Mouse (Mus musculus): ENCODE measurements at regions not wholly inside any gene's neighbourhood (a gene's known extent, or its start where the extent isn't known, plus 50 kb on each side); places are given as distances from the start of the nearest gene placed in this dataset.
A peak's percentile ranks its signal among the peaks of the same experiment; 100 is the strongest.
"Not testable (repeated sequence)": the region's sequence is repeated elsewhere in the genome, so short reads cannot be mapped to it uniquely, and the experiment has no call there.

DNA sequence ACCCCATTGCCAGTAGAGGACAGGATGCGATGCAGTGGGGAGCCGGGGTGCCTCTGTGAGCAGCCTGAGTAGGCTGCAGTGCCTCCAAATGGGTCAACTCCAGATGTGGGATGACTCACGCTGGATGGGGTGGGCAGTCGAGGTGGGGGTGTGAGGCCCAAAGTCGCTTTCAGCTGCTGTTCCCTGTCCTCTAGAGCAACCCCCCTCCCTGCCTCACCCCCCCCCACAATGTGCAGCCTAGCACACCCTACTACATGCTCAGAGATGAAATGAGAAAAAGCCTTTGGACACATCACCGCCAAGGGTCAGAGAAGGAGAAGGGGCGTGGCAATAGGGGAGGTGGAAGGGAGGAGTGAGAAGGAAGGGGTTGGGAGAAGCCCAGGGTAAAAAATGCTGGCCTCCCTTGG is 61.9 kb upstream of the Col1a1 start:
- Histone ChIP-seq H3K4me3 (ENCODE audit: low read depth, low read length) (no peak overlapping the region), H3K4me1 (replicated peaks; ENCODE audit: control insufficient read depth, insufficient read depth, low read length) (no peaks in the 10 kb centered on the region)
- WGBS = 34% methylated on average over 7 of the region's 7 CpGs

DNA sequence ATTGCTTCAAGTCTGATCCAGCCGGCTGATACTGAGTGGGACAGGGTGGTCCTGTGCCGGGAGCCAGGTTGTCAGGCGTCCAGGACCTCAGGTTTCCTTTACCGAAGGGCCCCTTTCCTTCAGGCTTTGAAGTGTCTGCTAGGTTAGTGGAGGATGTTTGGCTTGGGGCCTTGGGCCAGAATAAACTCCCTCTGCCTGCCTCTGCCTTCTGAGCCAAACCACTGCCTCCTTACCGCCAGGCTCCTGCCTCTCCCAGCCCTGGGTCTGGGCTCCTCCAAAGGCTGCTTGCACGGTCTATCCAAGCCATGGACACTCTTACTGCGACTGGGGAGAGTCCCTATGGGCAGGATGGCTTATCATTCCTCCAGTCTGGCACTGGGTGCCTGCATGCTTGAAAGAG is 62.3 kb upstream of the Col1a1 start:
- no peaks in the 10 kb centered on the region for H3K36me3 ChIP-seq (ENCODE audit: control insufficient read depth, insufficient read depth)
- peak overlapping the region; percentile 67 for H3K27ac ChIP-seq (ENCODE audit: low read depth, low read length)
- peak overlapping the region; percentile 46 for H3K4me2 ChIP-seq (replicated peaks; ENCODE audit: low read depth)
- H3K9me3 ChIP-seq (ENCODE audit: control insufficient read depth) = no peaks in the 10 kb centered on the region
- 15% methylated on average over 7 of the region's 7 CpGs for WGBS
- H3K9ac ChIP-seq (ENCODE audit: low read depth, low read length) = 0 out of 2 replicates have a peak overlapping the region, but pooled peaks have one; percentile 35
- H3K27me3 ChIP-seq (replicated peaks; ENCODE audit: control insufficient read depth, insufficient read depth, low read length) = no peaks in the 10 kb centered on the region
- H3K4me1 ChIP-seq (replicated peaks; ENCODE audit: control insufficient read depth, insufficient read depth, low read length) = no peaks in the 10 kb centered on the region
- H3K4me3 ChIP-seq (ENCODE audit: low read depth, low read length) = no peak overlapping the region
- ATAC-seq = no peak
- TF ChIP-seq CTCF (IDR thresholded peaks at IDR 0.05; ENCODE audit: low read depth) = no peak

More for the DNA sequence above, 61.9 kb upstream of the Col1a1 start:
- Histone ChIP-seq H3K27me3 (replicated peaks; ENCODE audit: control insufficient read depth, insufficient read depth, low read length) (no peaks in the 10 kb centered on the region), H3K9ac (ENCODE audit: low read depth, low read length) (no peak overlapping the region), H3K4me2 (replicated peaks; ENCODE audit: low read depth) (peak overlapping the region; percentile 46), H3K9me3 (ENCODE audit: control insufficient read depth) (no peaks in the 10 kb centered on the region), H3K27ac (ENCODE audit: low read depth, low read length) (peak overlapping the region; percentile 67; the same call in 1 of the 2 replicates), H3K36me3 (ENCODE audit: control insufficient read depth, insufficient read depth) (no peaks in the 10 kb centered on the region)
- no peak for TF ChIP-seq CTCF (IDR thresholded peaks at IDR 0.05; ENCODE audit: low read depth)
- 0 out of 2 replicates have a peak, but pooled peaks have one; percentile 17 for ATAC-seq

DNA sequence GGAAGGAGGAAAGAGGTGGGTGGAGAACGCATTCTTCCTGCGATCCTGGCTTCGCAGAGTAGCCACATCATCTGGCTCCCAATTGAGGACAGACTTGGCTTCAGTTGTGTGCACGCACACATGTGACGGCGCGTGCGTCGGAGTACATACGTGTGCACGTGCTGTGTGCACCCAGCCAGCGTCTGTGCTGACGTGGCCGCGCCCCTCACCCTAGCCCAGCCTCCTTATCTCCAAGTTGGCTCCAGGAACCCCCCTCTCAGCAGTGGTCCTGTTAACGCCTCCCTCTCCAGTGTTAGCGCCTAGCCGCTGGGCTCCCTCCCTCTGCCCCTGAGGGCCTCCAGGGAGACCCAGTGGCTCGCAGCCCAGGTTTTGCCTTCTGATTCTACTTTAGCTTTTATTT is 63.1 kb upstream of the Col1a1 start:
- H3K4me2 ChIP-seq (replicated peaks; ENCODE audit: low read depth) = peak overlapping the region; percentile 46
- no peaks in the 10 kb centered on the region for H3K36me3 ChIP-seq (ENCODE audit: control insufficient read depth, insufficient read depth)
- H3K4me1 ChIP-seq (replicated peaks; ENCODE audit: control insufficient read depth, insufficient read depth, low read length) = no peaks in the 10 kb centered on the region
- WGBS = 4% methylated on average over 19 of the region's 19 CpGs
- 0 out of 2 replicates have a peak overlapping the region, but pooled peaks have one; percentile 67 for H3K27ac ChIP-seq (ENCODE audit: low read depth, low read length)
- no peak overlapping the region for H3K9ac ChIP-seq (ENCODE audit: low read depth, low read length)
- ATAC-seq = peak; percentile 58
- H3K4me3 ChIP-seq (ENCODE audit: low read depth, low read length) = no peak overlapping the region; the same call in 1 of the 2 replicates
- H3K27me3 ChIP-seq (replicated peaks; ENCODE audit: control insufficient read depth, insufficient read depth, low read length) = no peaks in the 10 kb centered on the region
- H3K9me3 ChIP-seq (ENCODE audit: control insufficient read depth) = no peaks in the 10 kb centered on the region
- TF ChIP-seq CTCF (IDR thresholded peaks at IDR 0.05; ENCODE audit: low read depth) = no peak

DNA sequence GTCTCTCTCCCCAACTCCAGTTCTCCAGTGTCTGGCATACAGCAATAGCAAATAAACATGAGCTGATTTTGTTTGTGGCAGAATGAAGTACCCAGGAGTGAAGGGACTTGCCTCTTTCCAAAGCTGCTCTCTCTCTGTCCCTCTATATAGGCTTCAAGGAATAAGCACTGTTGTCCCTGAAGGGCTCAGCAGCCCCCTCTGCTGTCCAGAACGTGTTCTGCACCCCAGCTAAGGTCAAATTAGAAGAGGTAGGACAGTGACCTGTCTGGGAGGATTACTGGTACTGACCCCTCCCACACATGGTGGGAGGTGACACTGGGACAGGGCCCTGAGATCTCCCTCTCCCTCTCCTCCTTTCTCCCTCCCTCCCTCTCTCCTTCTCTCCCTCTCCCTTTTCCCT is 65.7 kb upstream of the Col1a1 start:
- H3K36me3 ChIP-seq (ENCODE audit: control insufficient read depth, insufficient read depth) = no peaks in the 10 kb centered on the region
- no peak overlapping the region for H3K9ac ChIP-seq (ENCODE audit: low read depth, low read length)
- ATAC-seq = no peak
- peak; percentile 85 for TF ChIP-seq CTCF (IDR thresholded peaks at IDR 0.05; ENCODE audit: low read depth)
- 0% methylated on average over 1 of the region's 1 CpGs for WGBS
- H3K27me3 ChIP-seq (replicated peaks; ENCODE audit: control insufficient read depth, insufficient read depth, low read length) = no peaks in the 10 kb centered on the region
- H3K4me1 ChIP-seq (replicated peaks; ENCODE audit: control insufficient read depth, insufficient read depth, low read length) = no peaks in the 10 kb centered on the region
- H3K27ac ChIP-seq (ENCODE audit: low read depth, low read length) = no peak overlapping the region
- peak overlapping the region; percentile 43 for H3K4me2 ChIP-seq (replicated peaks; ENCODE audit: low read depth)
- H3K9me3 ChIP-seq (ENCODE audit: control insufficient read depth) = no peaks in the 10 kb centered on the region
- H3K4me3 ChIP-seq (ENCODE audit: low read depth, low read length) = no peak overlapping the region

DNA sequence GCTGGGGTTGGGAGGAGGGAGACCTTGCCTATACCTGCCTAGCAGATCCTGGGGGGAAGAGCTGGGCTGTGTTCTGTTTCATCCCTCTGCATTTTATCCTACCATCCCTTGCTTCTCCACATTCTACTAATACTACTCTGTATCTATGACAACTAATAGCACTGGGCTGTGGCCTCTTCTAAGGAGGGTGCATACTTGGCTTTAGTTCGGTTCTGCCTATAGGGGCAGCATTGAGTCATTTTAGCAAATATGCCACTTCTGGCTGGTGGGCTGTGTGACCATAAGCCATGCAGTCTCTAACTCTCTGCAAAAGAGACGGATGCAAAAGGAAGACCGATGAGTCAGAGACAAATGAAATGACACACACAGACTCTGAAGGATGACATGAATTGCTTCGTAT is 66.2 kb upstream of the Col1a1 start:
- not testable (repeated sequence) for H3K9ac ChIP-seq (ENCODE audit: low read depth, low read length); H3K4me1 ChIP-seq (replicated peaks; ENCODE audit: control insufficient read depth, insufficient read depth, low read length); H3K36me3 ChIP-seq (ENCODE audit: control insufficient read depth, insufficient read depth); H3K9me3 ChIP-seq (ENCODE audit: control insufficient read depth); H3K4me3 ChIP-seq (ENCODE audit: low read depth, low read length); H3K27me3 ChIP-seq (replicated peaks; ENCODE audit: control insufficient read depth, insufficient read depth, low read length); H3K27ac ChIP-seq (ENCODE audit: low read depth, low read length)
- H3K4me2 ChIP-seq (replicated peaks; ENCODE audit: low read depth) = peak overlapping the region; percentile 43
- 36% methylated on average over 4 of the region's 4 CpGs for WGBS
- ATAC-seq = 0 out of 2 replicates have a peak, but pooled peaks have one; percentile 28
- TF ChIP-seq CTCF (IDR thresholded peaks at IDR 0.05; ENCODE audit: low read depth) = peak; percentile 68

DNA sequence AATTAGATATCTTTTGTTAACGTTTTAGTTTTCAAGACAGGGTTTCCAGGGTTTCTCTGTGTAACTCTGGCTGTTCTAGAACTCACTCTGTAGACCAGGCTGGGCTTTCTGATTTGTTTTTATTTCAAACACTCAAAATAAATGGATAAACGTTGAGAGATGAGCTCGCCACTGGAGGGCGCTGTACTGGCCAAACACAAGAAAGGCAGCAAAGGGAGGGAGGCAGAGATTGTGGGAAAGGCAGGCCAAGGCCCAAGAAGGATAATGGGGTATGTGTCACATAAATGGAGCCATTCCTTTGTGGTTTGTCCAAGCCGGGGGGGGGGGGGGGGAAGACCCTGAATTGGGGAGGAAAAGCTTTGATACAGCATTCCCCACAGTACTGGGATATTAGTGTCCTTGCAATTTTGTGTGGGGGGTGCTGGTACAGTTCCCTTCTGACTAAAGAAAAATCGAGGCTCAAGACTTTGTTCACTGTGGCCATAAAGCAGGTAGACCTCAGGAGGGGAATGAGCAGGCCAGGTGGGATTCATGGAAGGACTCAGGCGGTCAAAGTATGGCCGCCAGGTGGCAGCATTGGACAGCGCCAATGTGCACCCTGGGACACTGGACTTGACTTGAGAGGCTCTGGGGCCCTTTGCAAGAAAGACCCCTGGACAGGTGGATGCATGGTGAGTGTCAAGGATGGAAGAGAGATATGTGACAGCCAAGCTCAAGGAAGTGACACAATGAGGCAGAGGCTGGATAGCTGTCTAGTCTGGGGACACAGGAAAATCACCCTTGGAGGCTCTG is 69.7 kb upstream of the Col1a1 start:
- WGBS = 17% methylated on average over 9 of the region's 9 CpGs
- H3K27me3 ChIP-seq (replicated peaks; ENCODE audit: control insufficient read depth, insufficient read depth, low read length) = no peaks in the 10 kb centered on the region

More for the DNA sequence above, 69.7 kb upstream of the Col1a1 start:
- TF ChIP-seq CTCF (IDR thresholded peaks at IDR 0.05; ENCODE audit: low read depth) = peak; percentile 94
- 0 out of 2 replicates have a peak, but pooled peaks have one; percentile 32 for ATAC-seq
- H3K27ac ChIP-seq (ENCODE audit: low read depth, low read length) = no peak overlapping the region
- no peak overlapping the region for H3K4me2 ChIP-seq (replicated peaks; ENCODE audit: low read depth)
- no peaks in the 10 kb centered on the region for H3K36me3 ChIP-seq (ENCODE audit: control insufficient read depth, insufficient read depth)
- no peak overlapping the region for H3K9ac ChIP-seq (ENCODE audit: low read depth, low read length)
- H3K9me3 ChIP-seq (ENCODE audit: control insufficient read depth) = no peaks in the 10 kb centered on the region
- no peak overlapping the region for H3K4me3 ChIP-seq (ENCODE audit: low read depth, low read length)
- no peaks in the 10 kb centered on the region for H3K4me1 ChIP-seq (replicated peaks; ENCODE audit: control insufficient read depth, insufficient read depth, low read length)
